Mouse (Mus musculus) neural tube, embryonic 13.5 days (tissue): ENCODE measurements around the gene Ssbp2. TPM values are rescaled to one million over a fixed set of nuclear protein-coding genes. Genes with fewer than 3 reads are reported as not detected.

Experiments
- ATAC-seq: fragments of 200-750 bp; cut with Nextera tagmentation; 2 replicates; pipeline ENCODE4 v1.8.0; 2017; ENCODE audit warnings: low read depth, mild to moderate bottlenecking, moderate TSS enrichment, moderate library complexity
- H3K27ac ChIP-seq: fragments of 300-500 bp; sonication (generic); replicated peaks from 2 replicates; pipeline ENCODE4 v1.5.1; 2015; ENCODE audit warnings: moderate library complexity, mild to moderate bottlenecking, inconsistent platforms
- H3K27me3 ChIP-seq: fragments of 300-500 bp; sonication (generic); 2 replicates; pipeline ENCODE4 v1.6.1; 2015; ENCODE audit warnings: mild to moderate bottlenecking, inconsistent platforms
- H3K36me3 ChIP-seq: fragments of 300-500 bp; sonication (generic); 2 replicates; pipeline ENCODE4 v1.6.1; 2015; ENCODE audit warnings: mild to moderate bottlenecking, inconsistent platforms
- H3K4me1 ChIP-seq: fragments of 300-500 bp; sonication (generic); replicated peaks from 2 replicates; pipeline ENCODE4 v1.6.1; 2015; ENCODE audit warnings: inconsistent platforms
- H3K4me2 ChIP-seq: fragments of 300-500 bp; sonication (generic); 2 replicates; pipeline ENCODE4 v1.6.1; 2015; ENCODE audit warnings: inconsistent platforms, mild to moderate bottlenecking, moderate library complexity
- H3K4me3 ChIP-seq: fragments of 300-500 bp; sonication (generic); 2 replicates; pipeline ENCODE4 v1.5.1; 2015; ENCODE audit warnings: mild to moderate bottlenecking, inconsistent platforms
- H3K9ac ChIP-seq: fragments of 300-500 bp; sonication (generic); 2 replicates; pipeline ENCODE4 v1.6.1; 2015; ENCODE audit warnings: moderate library complexity, mild to moderate bottlenecking, inconsistent platforms
- H3K9me3 ChIP-seq: fragments of 300-500 bp; sonication (generic); 2 replicates; pipeline ENCODE4 v1.6.1; 2016; ENCODE audit warnings: inconsistent platforms
- WGBS: fragments of 180-500 bp; shearing (Covaris S2); methylation state at CpG from one replicate; pipeline ENCODE4 v1.1.7; 2015; 5-methylcytosine and 5-hydroxymethylcytosine counted together
- polyA plus RNA-seq: library from polyadenylated mRNA; unstranded; fragments of >200 nt; fragmentation: Nextera tagmentation; extraction: Ambion mirVana; gene quantifications from 2 replicates; pipeline ENCODE4 v1.2.1, GENCODE M21; 2015

Gene Ssbp2
- polyA plus RNA-seq = 162 and 172 TPM in 2 replicates

GRCm38 (mm10) chr13:91459896-91460620 is at the start of gene Ssbp2:
Gene Ssbp2, plus strand, starts transcription at chr13:91460283.
- WGBS = 7% methylated on average over 29 of the region's 29 CpGs
- peak within 1 kb of the TSS; percentile 94 for H3K4me3 ChIP-seq
- peak within 1 kb of the TSS; percentile 86 for H3K4me2 ChIP-seq
- H3K4me1 ChIP-seq = peaks cover 43% of the 10 kb centered on the region
- no peaks in the 10 kb centered on the region for H3K36me3 ChIP-seq
- H3K9ac ChIP-seq = peak within 1 kb of the TSS; percentile 89
- H3K27ac ChIP-seq = peak within 1 kb of the TSS; percentile 97
- ATAC-seq = peak; percentile 44
- H3K9me3 ChIP-seq = no peaks in the 10 kb centered on the region
- H3K27me3 ChIP-seq = no peaks in the 10 kb centered on the region

GRCm38 (mm10) chr13:91413752-91414503 is 46.2 kb upstream of the Ssbp2 start:
- Histone ChIP-seq H3K36me3 (no peaks in the 10 kb centered on the region), H3K27ac (no peak overlapping the region), H3K27me3 (no peaks in the 10 kb centered on the region), H3K9ac (no peak overlapping the region), H3K4me2 (no peak overlapping the region), H3K4me3 (no peak overlapping the region), H3K4me1 (no peaks in the 10 kb centered on the region), H3K9me3 (no peaks in the 10 kb centered on the region)
- whole genome bisulfite sequencing = 86% methylated on average over 5 of the region's 5 CpGs
- no peak for ATAC-seq

- H3K9me3 ChIP-seq = no peaks in the 10 kb centered on the region
- ATAC-seq = no peak
- no peak overlapping the region for H3K27ac ChIP-seq
- no peaks in the 10 kb centered on the region for H3K27me3 ChIP-seq
- no peak overlapping the region for H3K4me2 ChIP-seq
- H3K4me3 ChIP-seq = no peak overlapping the region
- WGBS = 86% methylated on average over 4 of the region's 4 CpGs
- H3K36me3 ChIP-seq = no peaks in the 10 kb centered on the region
- H3K9ac ChIP-seq = no peak overlapping the region
- H3K4me1 ChIP-seq = peaks cover 8% of the 10 kb centered on the region
Measured at GRCm38 (mm10) chr13:91415896-91416295, 44.2 kb upstream of the Ssbp2 start.

- H3K4me3 ChIP-seq = no peak overlapping the region
- WGBS = 82% methylated on average over 2 of the region's 2 CpGs
- no peak for ATAC-seq
- H3K27ac ChIP-seq = no peak overlapping the region
- H3K9ac ChIP-seq = no peak overlapping the region
- no peaks in the 10 kb centered on the region for H3K27me3 ChIP-seq
- H3K9me3 ChIP-seq = no peaks in the 10 kb centered on the region
- H3K36me3 ChIP-seq = no peaks in the 10 kb centered on the region
- H3K4me1 ChIP-seq = peaks cover 16% of the 10 kb centered on the region
- H3K4me2 ChIP-seq = no peak overlapping the region
Measured at GRCm38 (mm10) chr13:91416698-91417097, 43.4 kb upstream of the Ssbp2 start.

- 49% methylated on average over 9 of the region's 9 CpGs for WGBS
- H3K4me2 ChIP-seq = no peak overlapping the region
- H3K4me3 ChIP-seq = no peak overlapping the region
- no peak overlapping the region for H3K9ac ChIP-seq
- no peaks in the 10 kb centered on the region for H3K36me3 ChIP-seq
- ATAC-seq = no peak
- H3K27ac ChIP-seq = no peak overlapping the region
- no peaks in the 10 kb centered on the region for H3K9me3 ChIP-seq
- peaks cover 17% of the 10 kb centered on the region for H3K4me1 ChIP-seq
- no peaks in the 10 kb centered on the region for H3K27me3 ChIP-seq
Measured at GRCm38 (mm10) chr13:91421387-91421949, 38.6 kb upstream of the Ssbp2 start.

- Histone ChIP-seq H3K9ac (no peak overlapping the region), H3K27me3 (no peaks in the 10 kb centered on the region), H3K4me1 (peaks cover 13% of the 10 kb centered on the region), H3K27ac (peak overlapping the region; percentile 9; the same call in 1 of the 2 replicates), H3K9me3 (no peaks in the 10 kb centered on the region), H3K36me3 (no peaks in the 10 kb centered on the region), H3K4me3 (no peak overlapping the region), H3K4me2 (no peak overlapping the region)
- WGBS = 58% methylated on average over 5 of the region's 5 CpGs
- ATAC-seq = no peak
Measured at GRCm38 (mm10) chr13:91430867-91431266, 29.2 kb upstream of the Ssbp2 start.

- no peaks in the 10 kb centered on the region for H3K27me3 ChIP-seq
- no peaks in the 10 kb centered on the region for H3K9me3 ChIP-seq
- no peaks in the 10 kb centered on the region for H3K36me3 ChIP-seq
- peaks cover 13% of the 10 kb centered on the region for H3K4me1 ChIP-seq
- no peak overlapping the region; the same call in 1 of the 2 replicates for H3K27ac ChIP-seq
- no peak overlapping the region for H3K4me3 ChIP-seq
- no peak overlapping the region for H3K9ac ChIP-seq
- WGBS = 45% methylated on average over 12 of the region's 12 CpGs
- peak overlapping the region; percentile 21; the same call in 1 of the 2 replicates for H3K4me2 ChIP-seq
- no peak for ATAC-seq
Measured at GRCm38 (mm10) chr13:91431392-91432355, 28.4 kb upstream of the Ssbp2 start.

- Histone ChIP-seq H3K4me2 (no peak overlapping the region), H3K27ac (no peak overlapping the region), H3K36me3 (no peaks in the 10 kb centered on the region), H3K9ac (no peak overlapping the region), H3K9me3 (no peaks in the 10 kb centered on the region), H3K4me3 (no peak overlapping the region), H3K27me3 (no peaks in the 10 kb centered on the region), H3K4me1 (peaks cover 13% of the 10 kb centered on the region)
- 76% methylated on average over 11 of the region's 11 CpGs for WGBS
- no peak for ATAC-seq
Measured at GRCm38 (mm10) chr13:91433021-91433420, 27.1 kb upstream of the Ssbp2 start.

- Histone ChIP-seq H3K4me1 (no peaks in the 10 kb centered on the region; the same call in 1 of the 2 replicates), H3K9me3 (no peaks in the 10 kb centered on the region), H3K27ac (no peak overlapping the region), H3K27me3 (no peaks in the 10 kb centered on the region), H3K4me2 (no peak overlapping the region), H3K4me3 (no peak overlapping the region), H3K9ac (no peak overlapping the region), H3K36me3 (no peaks in the 10 kb centered on the region)
- ATAC-seq = no peak
- WGBS = 66% methylated on average over 3 of the region's 3 CpGs
Measured at GRCm38 (mm10) chr13:91437931-91438330, 22.2 kb upstream of the Ssbp2 start.

GRCm38 (mm10) chr13:91441476-91441875 is 18.6 kb upstream of the Ssbp2 start:
- Histone ChIP-seq H3K36me3 (no peaks in the 10 kb centered on the region), H3K4me2 (no peak overlapping the region), H3K4me3 (no peak overlapping the region), H3K27me3 (no peaks in the 10 kb centered on the region), H3K4me1 (no peaks in the 10 kb centered on the region), H3K27ac (no peak overlapping the region), H3K9me3 (no peaks in the 10 kb centered on the region), H3K9ac (no peak overlapping the region)
- ATAC-seq = no peak
- 89% methylated on average over 5 of the region's 5 CpGs for WGBS

GRCm38 (mm10) chr13:91446728-91447127 is 13.4 kb upstream of the Ssbp2 start:
- WGBS = 85% methylated on average over 2 of the region's 2 CpGs
- no peak overlapping the region for H3K27ac ChIP-seq
- no peak overlapping the region for H3K9ac ChIP-seq

More at GRCm38 (mm10) chr13:91446728-91447127, 13.4 kb upstream of the Ssbp2 start:
- H3K27me3 ChIP-seq = no peaks in the 10 kb centered on the region
- no peak for ATAC-seq
- H3K4me3 ChIP-seq = no peak overlapping the region
- no peaks in the 10 kb centered on the region for H3K4me1 ChIP-seq
- no peaks in the 10 kb centered on the region for H3K36me3 ChIP-seq
- no peak overlapping the region for H3K4me2 ChIP-seq
- no peaks in the 10 kb centered on the region for H3K9me3 ChIP-seq
